In genomic region chr3:87767764-87768163, GRCm38 (mm10) we compare ENCODE assay signal across 8 mouse cellular contexts. TPM values are rescaled to one million over a fixed set of nuclear protein-coding genes. Genes with fewer than 3 reads are reported as not detected.
DNase-seq lines count a peak whose midpoint lies in the region; ATAC-seq and TF ChIP-seq lines count a peak whose summit lies in the region.

No protein-coding gene starts in this region.

- no peak for TF ChIP-seq POLR2A in limb, embryonic 14.5 days (IDR thresholded peaks at IDR 0.05; ENCODE audit: borderline replicate concordance, extremely low read depth, insufficient read depth, insufficient read length)

- H3K4me3 ChIP-seq in layer of hippocampus, adult 2 months = peak overlapping the region; percentile 41; the same call in 1 of the 2 replicates
- H3K4me3 ChIP-seq in hindbrain, embryonic 12.5 days = 0 out of 2 replicates have a peak overlapping the region, but pooled peaks have one; percentile 7
- peak overlapping the region; percentile 50 for H3K4me3 ChIP-seq in limb, embryonic 14.5 days (replicated peaks; ENCODE audit: low read length)
- peak overlapping the region; percentile 37 for H3K4me3 ChIP-seq in neural tube, embryonic 15.5 days (replicated peaks)

- peak overlapping the region; percentile 36; the same call in 1 of the 2 replicates for H3K9ac ChIP-seq in hindbrain, embryonic 12.5 days
- H3K9ac ChIP-seq in limb, embryonic 14.5 days (ENCODE audit: low read depth, low read length, severe bottlenecking) = peak overlapping the region; percentile 63; the same call in 1 of the 2 replicates
- H3K9ac ChIP-seq in neural tube, embryonic 15.5 days (replicated peaks) = no peak overlapping the region

- no peaks in the 10 kb centered on the region for H3K9me3 ChIP-seq in hindbrain, embryonic 12.5 days (replicated peaks)
- no peaks in the 10 kb centered on the region for H3K9me3 ChIP-seq in limb, embryonic 14.5 days (ENCODE audit: control insufficient read depth, low read length)
- no peaks in the 10 kb centered on the region for H3K9me3 ChIP-seq in neural tube, embryonic 15.5 days (replicated peaks)

- no peak for ATAC-seq in hindbrain, embryonic 12.5 days (ENCODE audit: low FRiP score)
- no peak for ATAC-seq in limb, embryonic 14.5 days (ENCODE audit: low FRiP score, low read depth)
- ATAC-seq in neural tube, embryonic 15.5 days (ENCODE audit: low FRiP score) = no peak
- no peak for ATAC-seq in monocyte, adult 5-6 weeks (replicated peaks; ENCODE audit: insufficient number of reproducible peaks, low FRiP score, low TSS enrichment, poor library complexity, severe bottlenecking)

- peak overlapping the region; percentile 90 for H3K27ac ChIP-seq in layer of hippocampus, adult 2 months
- H3K27ac ChIP-seq in hindbrain, embryonic 12.5 days = no peak overlapping the region
- H3K27ac ChIP-seq in limb, embryonic 14.5 days (replicated peaks; ENCODE audit: low read depth, low read length) = no peak overlapping the region
- H3K27ac ChIP-seq in neural tube, embryonic 15.5 days (replicated peaks) = 0 out of 2 replicates have a peak overlapping the region, but pooled peaks have one; percentile 54

- H3K4me1 ChIP-seq in hindbrain, embryonic 12.5 days = peaks cover 36% of the 10 kb centered on the region
- peaks cover 40% of the 10 kb centered on the region for H3K4me1 ChIP-seq in limb, embryonic 14.5 days (ENCODE audit: control insufficient read depth, insufficient read depth, low read length)
- H3K4me1 ChIP-seq in neural tube, embryonic 15.5 days = peaks cover 17% of the 10 kb centered on the region

- no peak for TF ChIP-seq CTCF in layer of hippocampus, adult 2 months (conservative IDR thresholded peaks at IDR 0.05)

- peak overlapping the region; percentile 48 for H3K4me2 ChIP-seq in hindbrain, embryonic 12.5 days (replicated peaks)
- H3K4me2 ChIP-seq in limb, embryonic 14.5 days (replicated peaks; ENCODE audit: low read depth, low read length, severe bottlenecking) = peak overlapping the region; percentile 56
- peak overlapping the region; percentile 50 for H3K4me2 ChIP-seq in neural tube, embryonic 15.5 days

- H3K27me3 ChIP-seq in hindbrain, embryonic 12.5 days = peaks cover 58% of the 10 kb centered on the region
- H3K27me3 ChIP-seq in limb, embryonic 14.5 days (ENCODE audit: control insufficient read depth, insufficient read depth, low read length) = no peaks in the 10 kb centered on the region
- peaks cover 61% of the 10 kb centered on the region for H3K27me3 ChIP-seq in neural tube, embryonic 15.5 days (replicated peaks)

- H3K36me3 ChIP-seq in hindbrain, embryonic 12.5 days = no peaks in the 10 kb centered on the region
- no peaks in the 10 kb centered on the region for H3K36me3 ChIP-seq in limb, embryonic 14.5 days (ENCODE audit: control insufficient read depth, insufficient read depth, low read length)
- no peaks in the 10 kb centered on the region for H3K36me3 ChIP-seq in neural tube, embryonic 15.5 days

- no peak for DNase-seq in layer of hippocampus, adult 2 months (ENCODE audit: low spot score in 2 of 2)
- DNase-seq in layer of hippocampus, postnatal 25 days (ENCODE audit: extremely low spot score in 1 of 2, low spot score in 1 of 2) = no peak
- DNase-seq in limb, embryonic 14.5 days (ENCODE audit: low spot score) = no peak
- DNase-seq in layer of hippocampus, postnatal 36 days = no peak
- DNase-seq in frontal cortex, postnatal 14 days (ENCODE audit: low spot score in 2 of 2) = no peak

- WGBS in hindbrain, embryonic 12.5 days = 60% methylated on average over 8 of the region's 8 CpGs
- 72% methylated on average over 8 of the region's 8 CpGs for WGBS in limb, embryonic 14.5 days
- WGBS in neural tube, embryonic 15.5 days = 85% methylated on average over 8 of the region's 8 CpGs

RNA-seq across cellular contexts. Expression of gene Lrrc71, which starts 19.3 kb away (rescaled TPM):
- total RNA-seq in layer of hippocampus, adult 2 months (2021) = 1 to 10 TPM in 1 of 2 experiments, under 1 TPM in 1; 0.91 to 1.9 TPM
- 1 to 10 TPM in 1 of 2 experiments, under 1 TPM in 1; 0.44 to 1.2 TPM for total RNA-seq in layer of hippocampus, postnatal 25 days (2021)
- 0.90 and 1.2 TPM in 2 replicates for polyA plus RNA-seq in hindbrain, embryonic 12.5 days (2016; fragmentation: Nextera tagmentation; extraction: Ambion mirVana)
- 0.28 and 0.52 TPM in 2 replicates for polyA plus RNA-seq in limb, embryonic 14.5 days (2012; rRNA removed)
- polyA plus RNA-seq in limb, embryonic 14.5 days (2014; fragmentation: Nextera tagmentation; extraction: Ambion mirVana) = 0.33 and 0.83 TPM in 2 replicates
- 0.44 and 1.0 TPM in 2 replicates for polyA plus RNA-seq in neural tube, embryonic 15.5 days (2015; fragmentation: Nextera tagmentation; extraction: Ambion mirVana)
- total RNA-seq in layer of hippocampus, postnatal 36 days (2021) = 1 to 10 TPM in 1 of 2 experiments, under 1 TPM in 1; 0.40 to 1.6 TPM
- total RNA-seq in monocyte, adult 5-6 weeks (2017) = 0.39 to 1.2 TPM (median 0.53 TPM) in 3 replicates

RNA-seq across cellular contexts. Expression of gene Ntrk1, which starts 27.2 kb away (rescaled TPM):
- under 1 TPM; 0.13 to 0.27 TPM for total RNA-seq in layer of hippocampus, adult 2 months (2021)
- total RNA-seq in layer of hippocampus, postnatal 25 days (2021) = under 1 TPM in 1 of 2 experiments, not detected in 1; 0.39 TPM
- polyA plus RNA-seq in hindbrain, embryonic 12.5 days (2016; fragmentation: Nextera tagmentation; extraction: Ambion mirVana) = 19.3 and 24.0 TPM in 2 replicates
- 2.7 and 3.7 TPM in 2 replicates for polyA plus RNA-seq in limb, embryonic 14.5 days (2012; rRNA removed)
- polyA plus RNA-seq in limb, embryonic 14.5 days (2014; fragmentation: Nextera tagmentation; extraction: Ambion mirVana) = 1.3 and 2.1 TPM in 2 replicates
- 41.2 and 50.1 TPM in 2 replicates for polyA plus RNA-seq in neural tube, embryonic 15.5 days (2015; fragmentation: Nextera tagmentation; extraction: Ambion mirVana)
- under 1 TPM in 1 of 2 experiments, not detected in 1; 0.12 TPM for total RNA-seq in layer of hippocampus, postnatal 36 days (2021)
- total RNA-seq in monocyte, adult 5-6 weeks (2017) = 0.32 TPM in 1 of 3 replicates, not detected in the others

RNA-seq across cellular contexts. Expression of gene Insrr, which starts 29.0 kb away (rescaled TPM):
- total RNA-seq in layer of hippocampus, adult 2 months (2021) = under 1 TPM; 0.18 to 0.39 TPM
- total RNA-seq in layer of hippocampus, postnatal 25 days (2021) = under 1 TPM; 0.09 to 0.10 TPM
- polyA plus RNA-seq in hindbrain, embryonic 12.5 days (2016; fragmentation: Nextera tagmentation; extraction: Ambion mirVana) = 1.2 and 1.7 TPM in 2 replicates
- polyA plus RNA-seq in limb, embryonic 14.5 days (2012; rRNA removed) = 1.4 and 1.7 TPM in 2 replicates
- 0.22 and 0.35 TPM in 2 replicates for polyA plus RNA-seq in limb, embryonic 14.5 days (2014; fragmentation: Nextera tagmentation; extraction: Ambion mirVana)
- 1.1 and 2.0 TPM in 2 replicates for polyA plus RNA-seq in neural tube, embryonic 15.5 days (2015; fragmentation: Nextera tagmentation; extraction: Ambion mirVana)
- total RNA-seq in layer of hippocampus, postnatal 36 days (2021) = under 1 TPM; 0.15 TPM
- total RNA-seq in monocyte, adult 5-6 weeks (2017) = 0.21 to 0.49 TPM in 2 of 3 replicates, not detected in the other

RNA-seq across cellular contexts. Expression of gene Pear1, which starts 56.3 kb away (rescaled TPM):
- total RNA-seq in layer of hippocampus, adult 2 months (2021) = 10 to 100 TPM in 1 of 2 experiments, 1 to 10 TPM in 1; 9.2 to 13.1 TPM
- 10 to 100 TPM; 11.1 TPM for total RNA-seq in layer of hippocampus, postnatal 25 days (2021)
- polyA plus RNA-seq in hindbrain, embryonic 12.5 days (2016; fragmentation: Nextera tagmentation; extraction: Ambion mirVana) = 13.1 and 13.2 TPM in 2 replicates
- 47.2 and 65.4 TPM in 2 replicates for polyA plus RNA-seq in limb, embryonic 14.5 days (2012; rRNA removed)
- polyA plus RNA-seq in limb, embryonic 14.5 days (2014; fragmentation: Nextera tagmentation; extraction: Ambion mirVana) = 21.5 and 27.0 TPM in 2 replicates
- polyA plus RNA-seq in neural tube, embryonic 15.5 days (2015; fragmentation: Nextera tagmentation; extraction: Ambion mirVana) = 9.1 and 13.4 TPM in 2 replicates
- 10 to 100 TPM in 1 of 2 experiments, 1 to 10 TPM in 1; 8.0 to 10.4 TPM for total RNA-seq in layer of hippocampus, postnatal 36 days (2021)
- 6.5 to 33.3 TPM (median 10.7 TPM) in 3 replicates for total RNA-seq in monocyte, adult 5-6 weeks (2017)

Comparison
In these comparisons a context has a peak if more than half of its experiments do, and no peak if none do; other contexts are left out.
1. H3K27ac ChIP-seq: peak in layer of hippocampus, adult 2 months (single experiment) and neural tube, embryonic 15.5 days (single experiment); none in hindbrain, embryonic 12.5 days (single experiment) and limb, embryonic 14.5 days (single experiment).
2. Peak in every context shown above with its lines, with median percentiles within 50 percentile points of each other: H3K4me3 ChIP-seq and H3K4me2 ChIP-seq.